Mouse (Mus musculus) CD4-positive helper T cell, adult 2 months (primary cell): ENCODE data around the gene Brd3.
A peak's percentile ranks its signal among the peaks of the same experiment; 100 is the strongest.

ENCODE experiments used
- DNase-seq: peaks from one replicate; pipeline ENCODE4 v3.0.0-alpha.2; 2012; ENCODE audit warnings: low read depth, missing footprints, low spot score

Gene Brd3

DNA sequence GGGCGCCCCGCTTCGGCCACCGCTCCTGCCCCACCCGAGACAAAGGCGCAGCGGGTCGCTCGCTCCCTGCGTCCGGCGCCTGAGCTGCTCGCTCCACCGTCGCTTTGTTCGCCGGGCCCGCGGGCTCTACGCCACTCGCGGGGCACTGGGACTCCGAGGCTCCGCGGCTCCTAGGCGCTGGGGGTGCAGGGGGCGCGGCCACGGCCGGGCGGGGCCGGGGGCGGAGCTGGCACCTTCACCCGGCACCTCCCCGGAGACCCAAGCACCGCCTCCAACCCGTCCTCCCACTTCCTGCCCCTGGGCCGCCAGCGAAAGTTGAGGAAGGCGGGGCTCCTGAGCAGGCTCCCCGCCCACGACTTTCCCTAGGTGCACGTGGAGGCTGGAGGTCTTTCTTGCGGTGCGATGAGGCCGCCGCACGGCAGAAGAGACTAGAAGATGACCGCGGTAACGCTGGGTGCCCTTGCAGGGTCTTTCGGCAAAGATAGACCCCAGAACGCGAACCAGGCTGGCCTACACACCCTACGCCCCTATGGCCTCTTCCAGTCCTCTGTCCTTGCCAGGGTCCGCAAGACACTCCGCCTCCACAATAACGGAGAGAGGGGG is 80.5 kb downstream of the Brd3 start, which contains the start of gene Vav2:
Gene Vav2 (minus strand): TSS at position 179 of the 603 bp plus-strand sequence.
- DNase-seq, result peak; percentile 95

GRCm38 (mm10) chr2:27426406-27426854 is 81.0 kb downstream of the Brd3 start:
- no peak for DNase-seq

- peak; percentile 42 for DNase-seq
These were observed 81.6 kb downstream of the Brd3 start for GRCm38 (mm10) chr2:27425751-27426405.

DNA sequence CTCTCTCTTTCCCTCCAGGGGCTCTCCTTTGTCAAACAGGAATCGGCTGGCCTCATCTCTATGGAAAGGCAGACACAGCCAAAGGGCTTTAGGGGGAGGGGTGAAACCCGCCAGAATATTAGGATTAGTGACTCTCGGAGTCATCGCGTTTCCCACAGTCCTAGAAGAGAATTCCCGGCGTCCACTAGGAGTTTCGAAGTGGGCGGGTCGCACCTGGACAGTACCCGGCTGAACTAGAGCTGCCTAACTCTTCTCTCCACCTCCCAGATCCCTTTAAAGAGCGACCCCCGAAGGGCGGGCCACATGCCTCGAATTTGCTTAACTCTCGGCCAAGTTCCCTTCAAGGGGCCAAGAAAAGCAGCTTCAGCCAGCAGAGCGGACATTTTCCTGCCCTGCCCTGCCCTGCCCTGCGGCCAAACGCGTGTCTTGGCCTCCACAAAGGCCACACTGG is 82.3 kb downstream of the Brd3 start:
- DNase-seq, result no peak

GRCm38 (mm10) chr2:27423596-27423995 is 83.9 kb downstream of the Brd3 start:
- DNase-seq, result no peak

- DNase-seq, result no peak
These were observed 86.0 kb downstream of the Brd3 start for GRCm38 (mm10) chr2:27421293-27422068.

GRCm38 (mm10) chr2:27418577-27419070 is 88.8 kb downstream of the Brd3 start:
- no peak for DNase-seq

DNA sequence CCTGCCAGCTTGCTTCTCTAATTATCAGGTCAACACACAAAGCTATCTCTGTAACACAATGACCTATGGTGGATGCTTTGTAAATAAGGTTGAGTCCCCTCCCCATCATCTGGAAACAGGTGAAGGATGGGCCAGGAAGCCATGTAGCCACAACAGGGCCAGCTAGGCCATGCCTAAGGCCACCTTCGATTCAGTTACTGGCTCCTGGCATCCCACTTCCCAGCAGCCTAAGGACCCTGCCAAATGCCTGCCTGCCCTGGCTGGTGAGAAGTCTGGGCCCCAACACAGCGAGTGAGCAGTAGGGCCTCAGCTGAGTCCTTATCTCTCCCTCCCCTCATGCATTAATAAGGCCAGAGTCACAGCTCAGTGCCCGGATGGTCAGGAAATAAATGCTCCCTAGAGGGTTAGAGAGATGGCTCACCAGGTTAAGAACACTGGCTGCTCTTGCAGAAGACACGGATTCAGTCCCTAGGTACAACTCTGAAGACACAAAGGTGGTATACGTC is 89.8 kb downstream of the Brd3 start:
- DNase-seq, result no peak

GRCm38 (mm10) chr2:27416425-27416824 is 91.0 kb downstream of the Brd3 start:
- no peak for DNase-seq

DNA sequence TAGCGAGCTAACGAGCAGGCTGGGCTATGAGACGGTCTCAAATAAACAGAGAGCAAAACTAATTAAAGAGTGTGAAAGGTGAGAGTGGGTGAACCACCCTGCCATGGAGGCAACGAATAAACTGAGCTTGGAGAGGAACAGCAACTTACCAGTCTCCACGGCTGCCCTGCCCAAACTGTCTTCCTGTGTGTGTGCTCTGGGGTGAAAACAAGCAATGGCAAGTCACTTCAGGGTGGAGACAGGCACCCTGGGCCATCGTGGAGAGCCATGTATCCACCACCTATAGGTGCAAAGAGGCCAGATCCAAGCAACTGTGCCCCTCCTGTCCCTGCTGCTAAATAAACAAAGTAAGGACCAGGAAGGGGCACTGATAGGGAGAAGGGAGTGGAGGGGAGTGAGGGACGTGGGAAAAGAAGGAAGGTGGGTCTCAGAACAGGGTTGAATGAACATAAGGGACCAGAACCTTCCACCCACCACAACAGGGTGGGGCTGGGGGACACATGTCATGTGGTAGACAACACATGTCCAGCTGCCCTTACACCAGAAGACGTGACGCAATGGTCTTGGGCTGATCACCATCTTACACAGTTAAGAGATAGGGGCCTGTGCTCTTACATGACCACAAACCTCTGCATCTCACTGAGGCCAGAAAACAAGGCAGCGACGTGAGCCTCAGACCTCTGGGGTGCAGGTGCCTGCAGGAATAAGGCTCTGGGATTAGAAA is 92.2 kb downstream of the Brd3 start:
- no peak for DNase-seq

DNA sequence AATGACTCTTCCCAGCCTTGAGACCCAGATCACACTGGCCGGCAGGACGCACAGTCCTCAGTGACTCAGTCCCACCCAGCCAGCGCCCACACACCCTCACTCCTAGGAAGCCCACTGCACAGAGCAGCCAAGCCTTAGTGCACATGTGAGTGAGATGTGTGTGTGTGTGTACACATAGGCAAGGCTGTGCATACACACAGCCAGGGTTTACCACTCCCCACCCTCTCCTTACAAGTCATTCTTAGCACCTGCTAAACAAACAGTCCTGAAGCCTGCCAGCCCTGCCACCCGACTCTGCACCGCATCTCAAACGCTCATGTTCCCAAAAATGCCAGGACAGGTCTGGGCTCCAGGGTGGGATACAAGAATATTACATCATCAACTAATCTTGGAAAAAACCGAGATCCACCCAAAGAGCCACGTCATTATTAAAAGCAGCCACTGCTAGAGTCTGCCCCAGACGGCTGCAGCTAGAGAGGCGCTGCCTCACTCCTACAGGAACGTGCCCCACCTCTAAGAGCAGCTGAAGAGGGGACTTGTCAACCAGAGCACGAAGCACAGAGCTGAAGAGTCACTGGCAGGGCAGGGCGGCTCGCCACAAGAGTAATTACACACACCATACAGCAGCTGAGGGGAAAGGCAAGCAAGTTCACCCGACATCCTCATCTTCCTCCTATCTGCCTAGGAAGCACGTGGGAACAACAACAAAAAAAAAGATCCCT is 93.4 kb downstream of the Brd3 start:
- DNase-seq, result no peak

DNA sequence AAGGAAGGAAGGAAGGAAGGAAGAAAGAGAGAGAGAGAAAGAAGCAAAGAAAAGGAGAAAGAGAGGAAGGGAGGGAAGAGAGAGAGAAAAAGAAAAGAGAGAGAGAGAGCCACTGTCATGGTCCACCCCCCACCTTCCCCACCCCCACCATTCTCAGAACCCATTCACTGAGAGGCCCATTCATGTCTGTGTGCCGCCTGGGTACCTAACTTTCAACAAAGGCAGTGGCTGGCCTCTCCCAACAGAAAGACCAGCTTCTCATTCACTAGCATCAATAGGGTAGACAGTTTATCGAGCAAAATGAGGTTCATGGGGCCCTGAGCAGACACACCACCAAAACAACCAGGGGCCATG is 93.9 kb downstream of the Brd3 start:
- DNase-seq, result no peak

DNA sequence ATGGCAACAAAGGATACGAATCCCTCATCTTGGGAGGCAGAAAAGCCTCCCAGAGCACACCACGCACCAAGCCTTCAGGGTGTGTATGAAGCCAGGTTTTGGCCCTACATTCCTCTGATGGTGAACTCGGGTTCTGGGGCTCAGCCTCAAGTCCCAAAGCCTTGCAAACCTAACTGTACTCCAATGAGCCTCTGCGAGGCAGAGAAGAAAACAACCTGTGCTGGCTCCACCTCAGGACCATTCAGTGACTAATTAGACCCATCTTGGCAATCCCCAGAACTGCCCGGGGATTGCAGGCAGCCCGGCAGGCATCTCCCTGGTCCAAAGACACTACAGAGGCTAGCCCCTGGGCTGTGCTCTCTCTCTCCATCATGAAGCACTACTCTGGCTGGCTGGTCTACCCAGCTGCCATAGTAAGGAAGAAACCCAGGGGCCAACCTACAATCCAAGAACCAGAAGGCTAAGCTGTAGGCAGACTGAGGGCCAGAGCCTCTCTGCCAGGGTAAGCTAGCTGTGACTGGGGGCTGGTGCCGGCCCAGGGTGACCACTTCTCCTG is 95.1 kb downstream of the Brd3 start:
- no peak for DNase-seq

GRCm38 (mm10) chr2:27411688-27412174 is 95.7 kb downstream of the Brd3 start:
- DNase-seq, result peak; percentile 42

DNA sequence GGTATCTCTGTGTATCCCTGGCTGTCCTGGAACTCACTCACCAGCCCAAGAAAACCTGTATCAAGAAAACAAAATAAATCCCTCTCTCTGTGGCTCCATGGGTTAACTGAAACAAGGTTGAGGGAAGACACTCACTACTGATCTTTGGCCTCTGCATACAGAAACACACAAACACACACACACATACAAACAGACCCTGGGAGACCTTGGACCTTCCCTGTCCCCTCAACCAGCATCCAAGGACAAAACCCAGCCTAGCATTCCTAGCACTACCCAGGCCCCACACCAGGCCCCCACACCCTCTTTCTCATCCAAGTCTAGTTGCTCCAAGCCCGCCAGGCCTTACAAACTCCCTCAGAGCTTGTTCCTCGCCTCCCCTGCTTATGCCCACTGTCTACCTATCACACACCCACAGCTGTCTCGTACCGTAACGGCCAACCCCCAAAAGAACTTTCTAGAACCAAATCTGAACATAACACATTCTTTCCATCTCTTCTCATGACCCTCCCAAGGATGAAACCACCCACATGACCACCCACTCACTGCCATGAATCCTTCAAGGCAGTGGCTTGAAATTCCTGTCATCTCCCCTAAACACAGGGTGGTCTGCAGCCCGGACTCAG is 96.8 kb downstream of the Brd3 start:
- no peak for DNase-seq

DNA sequence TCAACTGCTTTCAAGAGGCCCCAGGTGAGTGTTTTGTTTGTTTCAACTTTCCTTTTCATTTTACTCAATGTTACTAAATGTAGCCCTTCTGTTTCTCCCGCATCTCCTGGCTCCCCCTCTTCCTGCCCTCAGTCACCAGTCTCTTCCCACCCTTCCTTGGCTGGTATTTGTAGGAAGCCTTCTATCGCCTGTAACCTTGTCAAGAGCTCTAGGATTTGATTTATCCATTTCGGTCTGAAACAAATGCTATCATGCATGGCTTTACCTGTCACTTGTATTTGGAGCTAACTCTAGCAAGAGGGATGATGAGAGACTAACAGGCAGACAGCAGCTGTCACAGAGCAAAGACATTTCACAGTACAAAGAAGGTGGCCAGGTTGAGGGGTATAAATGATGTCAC is 99.3 kb downstream of the Brd3 start:
- DNase-seq, result no peak

DNA sequence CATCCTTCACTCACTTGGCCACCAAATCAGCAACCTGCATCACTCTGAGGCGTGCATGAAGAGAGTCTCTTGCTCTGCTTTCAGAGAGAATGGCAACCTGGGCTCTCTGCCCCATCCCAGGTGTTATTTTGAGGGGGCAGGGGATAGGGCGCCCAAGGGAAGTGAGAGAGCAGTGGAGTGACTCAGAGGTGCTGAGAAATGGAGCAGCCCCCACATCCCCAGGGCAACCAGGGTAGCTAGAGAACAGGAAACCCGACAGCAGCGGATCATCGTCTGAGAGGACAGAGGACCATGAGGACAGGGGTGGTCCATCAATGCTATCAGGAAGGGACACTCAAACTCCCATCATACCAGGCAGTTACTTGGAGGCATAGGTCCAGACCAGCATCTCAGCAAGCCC is 100.5 kb downstream of the Brd3 start:
- no peak for DNase-seq

- peak; percentile 7 for DNase-seq
These were observed 102.2 kb downstream of the Brd3 start for GRCm38 (mm10) chr2:27405094-27405884.
